Mouse (Mus musculus) spleen, postnatal 36 days (tissue): ENCODE data around the gene Dapk3.
A peak's percentile ranks its signal among the peaks of the same experiment; 100 is the strongest.
"Not testable (repeated sequence)": the region's sequence is repeated elsewhere in the genome, so short reads cannot be mapped to it uniquely, and the experiment has no call there.

Experiments
- DNase-seq, 2 experiments: peaks; one replicate each; pipeline ENCODE4 v3.0.0; 2022; ENCODE audit warnings: low spot score in 2 of 2, mixed read lengths in 1 of 2

Gene Dapk3

DNA sequence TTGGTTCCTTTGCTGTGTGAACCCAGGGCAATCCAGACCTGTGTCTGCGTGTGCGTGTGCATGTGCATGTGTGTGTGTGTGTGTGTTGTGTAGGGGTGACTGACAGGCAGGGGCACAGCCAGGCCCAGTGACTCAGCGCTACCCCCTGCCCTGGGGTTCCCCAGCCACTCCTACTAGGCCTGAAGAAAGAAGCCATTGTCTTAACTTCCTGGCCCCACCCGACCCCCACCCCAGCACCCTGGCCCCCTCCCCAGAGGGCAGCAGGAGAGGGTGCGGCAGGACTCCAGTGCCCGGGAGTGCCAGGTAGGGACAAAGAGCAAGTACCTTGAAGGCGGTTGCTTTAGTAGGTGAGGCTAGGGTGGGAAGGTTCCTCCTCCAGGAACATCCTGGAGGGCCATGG is 37.0 kb upstream of the Dapk3 start:
- no peak for DNase-seq

DNA sequence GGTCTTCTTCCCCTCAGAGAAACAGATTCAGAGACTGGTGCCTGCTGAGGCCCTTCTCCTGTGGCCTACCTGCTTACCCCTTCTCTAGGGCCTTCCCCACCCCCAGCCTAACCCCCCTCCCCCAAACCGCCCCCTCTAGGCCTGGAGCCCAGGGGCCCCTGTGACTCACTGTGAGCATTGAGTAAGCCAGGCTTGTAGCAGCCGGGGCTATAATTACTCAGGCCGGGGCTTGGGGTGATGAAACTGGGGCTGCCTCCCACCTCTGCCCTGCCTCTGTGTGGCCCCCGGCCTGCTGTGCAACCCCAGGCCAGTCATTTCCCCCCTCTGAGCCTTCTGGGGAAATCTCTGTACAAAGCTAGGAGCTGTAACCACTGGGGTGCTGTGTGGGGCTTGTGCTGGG is 36.5 kb upstream of the Dapk3 start:
- no peak for DNase-seq

DNA sequence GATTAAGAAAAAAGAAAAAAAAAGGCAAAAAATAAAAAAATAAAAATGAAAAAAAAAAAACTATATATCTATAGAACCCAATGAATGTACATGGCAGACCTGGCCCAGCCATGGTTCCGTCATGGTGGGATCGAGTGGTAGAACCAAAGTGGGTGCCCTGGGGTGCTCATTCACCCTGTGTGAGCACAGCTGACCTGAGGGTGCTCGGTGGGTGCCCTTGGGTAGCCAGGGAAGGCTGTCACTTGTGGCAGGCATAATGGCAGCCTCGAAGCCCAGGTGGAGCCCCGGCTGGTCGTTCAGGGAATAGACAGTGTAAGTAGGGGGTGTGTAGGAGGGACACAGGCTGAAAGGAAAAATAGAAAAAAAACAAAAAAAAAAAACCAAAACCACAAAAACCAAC is 31.5 kb upstream of the Dapk3 start:
- DNase-seq, result no peak

DNA sequence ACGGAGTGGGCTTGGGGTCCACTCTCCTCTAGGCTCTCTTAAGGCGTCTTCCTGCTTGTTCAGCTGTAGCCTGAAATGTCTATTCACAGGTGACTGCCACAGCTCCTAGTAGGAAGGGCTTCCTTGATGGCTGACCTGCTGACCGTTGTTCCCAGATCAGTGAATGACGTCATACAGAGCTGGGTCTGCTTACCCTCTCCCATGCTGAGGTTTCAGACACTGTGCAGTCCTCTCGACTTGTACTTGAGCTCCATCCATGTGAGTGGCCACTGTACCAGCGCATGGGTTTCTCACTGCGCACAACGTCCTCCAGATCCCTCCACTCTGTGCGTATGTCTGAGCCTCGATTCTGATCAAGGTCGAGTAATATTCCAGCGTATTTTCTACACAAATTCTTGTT is 30.2 kb upstream of the Dapk3 start:
- DNase-seq, result no peak

DNA sequence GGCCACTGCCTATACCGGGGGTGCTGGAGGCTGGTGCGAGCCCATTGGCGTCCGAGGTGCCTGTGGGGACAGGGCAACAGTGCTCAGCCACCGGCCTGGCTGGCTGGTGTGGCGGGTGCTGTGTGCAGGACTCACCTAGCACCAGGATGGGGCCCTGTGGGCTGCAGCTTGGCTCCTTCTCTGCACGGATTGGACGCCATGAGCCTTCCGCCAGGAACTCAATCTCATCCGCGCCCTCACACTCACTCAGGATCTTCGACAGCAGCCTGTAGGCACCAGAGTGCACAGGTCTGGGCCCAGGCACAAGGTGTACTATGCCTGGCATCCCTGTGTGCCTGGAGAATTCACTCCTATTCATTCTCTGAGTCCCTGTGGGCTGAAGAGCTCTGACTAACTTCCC is 28.5 kb upstream of the Dapk3 start:
- DNase-seq, result no peak

DNA sequence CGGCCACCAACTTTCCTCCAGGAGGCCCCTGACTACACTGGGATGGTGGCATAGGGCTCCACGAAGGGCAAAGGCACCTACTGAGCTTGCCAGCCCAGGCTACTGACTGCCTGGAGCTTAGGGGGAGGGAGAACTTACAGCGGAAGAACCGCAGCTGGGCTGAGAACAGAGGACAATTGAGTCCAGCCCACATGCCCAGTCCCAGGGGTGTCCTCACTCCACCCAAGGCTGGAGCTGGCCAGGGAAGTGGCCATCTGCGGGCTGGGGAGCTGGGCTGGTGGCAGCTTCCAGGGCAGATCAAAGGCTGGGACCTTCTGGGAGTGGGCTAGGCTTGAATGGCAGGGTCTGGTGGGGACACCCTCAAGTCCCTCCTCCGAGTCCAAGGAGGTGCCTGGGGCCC is 28.1 kb upstream of the Dapk3 start:
- no peak for DNase-seq

DNA sequence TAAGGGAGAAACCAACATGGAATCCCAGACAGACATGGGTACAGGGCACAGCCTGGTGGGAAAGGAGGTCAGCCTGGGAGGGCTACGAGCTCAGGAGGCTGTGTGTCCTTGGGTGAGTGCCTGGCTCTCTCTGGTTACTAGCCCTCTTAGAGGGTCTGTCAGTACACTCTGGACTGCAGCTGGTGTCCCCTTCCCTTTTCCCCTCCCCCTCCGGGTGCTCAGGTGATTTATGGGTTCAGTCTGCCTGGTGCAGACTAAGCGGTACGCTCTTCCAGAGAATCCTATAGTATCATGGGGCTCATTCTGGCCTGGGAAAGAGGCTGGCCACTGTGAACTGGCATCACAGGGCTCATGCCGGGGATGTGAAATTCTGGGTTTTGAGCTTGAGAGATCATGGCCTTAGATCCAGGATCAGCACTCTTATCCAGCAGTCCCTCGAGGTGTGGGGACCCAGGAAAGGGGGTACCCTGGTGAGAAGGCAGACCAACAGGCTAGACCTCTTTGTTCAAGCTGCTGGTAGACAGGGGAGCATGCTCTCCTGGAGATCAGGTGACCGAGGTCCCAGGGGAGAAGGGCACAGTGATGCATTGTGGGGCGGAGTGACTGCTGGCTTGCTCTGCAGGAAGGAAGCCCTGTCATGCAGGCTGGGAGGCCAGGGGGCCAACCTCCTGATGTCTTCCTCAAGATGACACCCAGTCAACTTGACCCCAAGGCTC is 21.0 kb upstream of the Dapk3 start:
- DNase-seq, result peak; percentile 92 to 93

DNA sequence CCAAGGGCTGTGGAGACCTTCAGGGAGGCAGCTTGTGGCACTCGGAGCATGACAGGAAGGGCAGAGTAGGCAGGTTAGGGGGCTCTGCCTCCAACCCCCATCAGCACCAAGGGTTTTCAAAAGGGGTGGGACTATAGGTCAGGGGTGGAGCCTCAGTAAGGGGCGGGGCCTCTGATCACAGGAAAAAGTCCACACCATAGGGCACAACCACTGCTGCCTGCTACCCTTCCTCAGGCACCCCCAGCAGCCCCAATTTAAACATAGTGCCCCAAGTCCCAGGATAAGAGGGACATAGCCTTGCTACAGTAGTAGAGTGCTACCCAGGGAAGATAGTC is 20.5 kb upstream of the Dapk3 start:
- DNase-seq, result no peak

DNA sequence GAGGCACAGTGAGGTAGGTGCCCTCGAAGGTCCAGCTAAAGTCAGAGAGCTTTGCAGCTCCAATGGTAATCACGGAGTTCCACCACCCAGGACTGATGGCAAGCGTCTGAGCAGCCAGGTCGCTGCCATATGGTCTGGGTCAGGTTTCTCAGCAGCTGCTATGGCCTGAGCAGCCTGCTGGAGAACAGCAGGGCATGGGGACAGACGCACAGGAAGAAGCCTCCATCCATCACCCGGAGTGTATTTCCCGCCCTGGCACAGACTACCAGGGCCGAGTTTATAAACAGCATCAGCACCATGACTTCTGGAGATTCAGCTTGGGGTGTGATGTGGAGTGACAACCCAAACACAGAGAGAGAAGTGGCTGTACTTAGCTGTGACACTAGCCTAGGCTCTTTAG is 17.7 kb upstream of the Dapk3 start:
- no peak for DNase-seq

DNA sequence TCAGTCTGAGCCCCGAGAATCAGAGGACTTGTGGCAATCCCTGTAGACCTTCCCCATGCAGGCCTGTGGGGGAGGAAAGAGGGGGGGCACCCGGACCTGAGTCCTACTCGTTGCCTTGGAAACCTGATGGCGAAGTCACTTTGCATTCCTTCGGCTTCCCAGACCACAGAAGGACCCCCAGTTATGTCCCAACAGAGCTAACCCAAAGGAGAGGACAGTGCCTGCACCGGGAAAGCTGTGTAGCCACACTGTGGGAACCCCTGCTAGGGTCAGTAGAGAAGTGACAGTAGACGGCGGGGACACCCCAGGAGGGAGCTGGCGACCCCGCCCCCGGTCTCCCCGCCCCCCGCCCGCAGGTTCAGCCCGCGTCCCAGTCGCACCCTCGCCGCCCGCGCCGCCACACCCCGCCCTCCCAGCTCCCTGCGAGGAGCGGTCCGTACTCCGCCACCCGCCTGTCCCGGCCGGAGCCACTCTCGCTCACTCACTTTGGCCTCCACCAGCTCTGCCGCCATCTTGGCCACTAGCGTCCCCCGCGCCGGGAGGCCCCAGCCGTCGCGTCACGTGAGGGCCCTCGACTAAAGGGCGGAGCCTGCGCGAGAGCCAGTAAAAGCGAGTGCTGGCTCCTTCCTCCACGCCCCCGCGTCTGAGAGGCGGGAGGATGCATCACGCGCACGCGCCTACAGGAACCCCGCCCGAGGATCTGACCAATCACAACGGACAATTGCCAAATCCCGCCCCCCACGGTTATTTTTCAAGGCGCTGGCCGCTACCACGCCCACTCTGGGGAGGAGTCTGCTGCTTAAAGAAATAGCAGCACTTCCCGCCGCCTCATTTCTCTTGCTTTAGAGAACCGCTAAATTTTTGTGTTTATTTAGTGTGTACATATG is 15.4 kb upstream of the Dapk3 start, which contains the start of gene Pias4:
Gene Pias4, minus strand, starts transcription at position 724 of the 887 bp plus-strand sequence.
- peak; percentile 100 for DNase-seq

DNA sequence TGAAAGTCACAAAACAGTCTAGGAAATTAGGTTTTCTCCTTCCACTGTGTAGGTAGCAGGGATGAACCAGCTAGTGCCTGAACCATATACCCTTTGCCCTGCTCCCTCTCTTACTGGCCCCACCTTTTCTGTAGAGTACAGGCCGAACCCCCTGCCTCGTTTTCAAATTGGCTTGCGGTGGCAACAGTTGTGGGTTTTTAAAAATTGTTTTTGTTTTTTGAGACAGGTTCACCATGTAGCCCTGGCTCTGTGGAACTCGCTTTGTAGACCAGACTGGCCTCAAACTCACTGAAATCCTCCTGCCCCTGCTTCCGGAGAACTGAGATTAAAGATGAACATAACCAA is 14.7 kb upstream of the Dapk3 start:
- no peak for DNase-seq

DNA sequence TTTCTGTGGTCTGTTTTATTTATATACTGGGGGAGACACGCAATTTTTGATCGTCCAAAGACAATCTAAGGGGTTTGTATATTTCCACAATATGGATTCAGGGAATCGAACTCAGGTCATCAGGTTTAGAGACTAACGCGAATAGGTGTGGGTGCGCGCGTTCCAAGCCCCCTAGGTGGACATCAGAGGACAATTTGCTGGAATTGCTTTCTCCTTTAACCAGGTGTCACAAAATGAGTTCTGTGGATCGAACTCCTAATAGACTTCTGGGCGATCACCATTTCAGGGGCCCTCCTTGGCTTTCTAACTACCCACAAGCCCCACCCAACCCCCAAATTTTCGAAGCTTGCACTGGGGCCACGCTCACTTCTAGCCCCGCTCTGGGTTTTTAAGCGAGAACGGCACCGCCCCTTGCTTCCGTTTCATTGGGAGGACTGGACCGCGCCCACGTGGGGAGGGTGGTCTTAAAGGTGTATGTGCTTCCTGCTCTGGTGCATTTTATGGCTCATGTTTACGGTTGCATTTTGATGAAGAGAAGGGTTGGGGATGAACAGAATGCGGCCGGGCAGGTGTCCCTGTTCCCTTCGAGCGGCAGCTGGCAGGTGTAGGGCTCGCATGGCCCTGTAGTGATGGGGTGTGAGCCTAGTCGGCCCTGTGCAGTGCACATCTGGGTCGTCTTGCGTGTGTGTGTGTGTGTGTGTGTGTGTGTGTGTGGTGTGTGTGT is 14.1 kb upstream of the Dapk3 start:
- peak; percentile 94 to 96 for DNase-seq

DNA sequence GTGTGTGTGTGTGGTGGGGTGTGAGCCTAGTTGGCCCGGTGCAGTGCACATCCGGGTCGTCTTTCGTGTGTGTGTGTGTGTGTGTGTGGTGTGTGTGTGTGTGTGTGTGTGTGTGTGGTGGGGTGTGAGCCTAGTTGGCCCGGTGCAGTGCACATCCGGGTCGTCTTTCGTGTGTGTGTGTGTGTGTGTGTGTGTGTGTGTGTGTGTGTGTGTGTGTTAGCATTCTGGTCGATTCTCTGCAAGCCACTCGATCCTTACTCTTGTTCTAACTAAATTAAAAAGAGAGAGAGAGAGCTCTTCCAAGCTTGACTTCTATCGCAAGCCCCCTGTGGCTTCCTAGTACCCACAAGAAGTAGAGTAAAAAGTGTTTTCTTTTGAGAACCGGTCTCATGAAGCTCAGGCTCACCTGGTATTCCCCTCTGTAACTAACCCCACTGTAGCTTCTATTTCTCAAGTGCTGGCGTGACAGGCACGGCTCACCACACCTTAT is 13.3 kb upstream of the Dapk3 start:
- peak; percentile 56 to 71 for DNase-seq

DNA sequence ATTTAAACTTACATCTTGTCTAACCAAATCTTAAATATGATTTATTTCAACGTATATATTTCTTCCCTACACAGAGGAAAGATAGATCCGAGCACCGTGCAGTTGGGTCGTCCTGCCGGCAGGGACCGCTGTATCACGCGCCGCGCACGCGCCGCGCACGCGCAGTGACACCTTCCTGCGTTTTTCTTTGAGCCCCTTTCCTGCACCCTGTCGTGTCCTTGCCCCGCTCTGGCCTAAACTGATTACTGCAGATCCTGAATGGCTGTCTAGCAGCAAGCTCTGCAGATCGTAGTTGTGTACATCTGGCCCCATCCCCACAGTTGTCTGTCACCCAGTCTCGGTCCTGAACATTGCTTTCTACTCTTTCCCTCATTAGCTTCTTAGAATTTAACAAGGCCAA is 9.7 kb upstream of the Dapk3 start:
- peak; percentile 76 to 84 for DNase-seq

DNA sequence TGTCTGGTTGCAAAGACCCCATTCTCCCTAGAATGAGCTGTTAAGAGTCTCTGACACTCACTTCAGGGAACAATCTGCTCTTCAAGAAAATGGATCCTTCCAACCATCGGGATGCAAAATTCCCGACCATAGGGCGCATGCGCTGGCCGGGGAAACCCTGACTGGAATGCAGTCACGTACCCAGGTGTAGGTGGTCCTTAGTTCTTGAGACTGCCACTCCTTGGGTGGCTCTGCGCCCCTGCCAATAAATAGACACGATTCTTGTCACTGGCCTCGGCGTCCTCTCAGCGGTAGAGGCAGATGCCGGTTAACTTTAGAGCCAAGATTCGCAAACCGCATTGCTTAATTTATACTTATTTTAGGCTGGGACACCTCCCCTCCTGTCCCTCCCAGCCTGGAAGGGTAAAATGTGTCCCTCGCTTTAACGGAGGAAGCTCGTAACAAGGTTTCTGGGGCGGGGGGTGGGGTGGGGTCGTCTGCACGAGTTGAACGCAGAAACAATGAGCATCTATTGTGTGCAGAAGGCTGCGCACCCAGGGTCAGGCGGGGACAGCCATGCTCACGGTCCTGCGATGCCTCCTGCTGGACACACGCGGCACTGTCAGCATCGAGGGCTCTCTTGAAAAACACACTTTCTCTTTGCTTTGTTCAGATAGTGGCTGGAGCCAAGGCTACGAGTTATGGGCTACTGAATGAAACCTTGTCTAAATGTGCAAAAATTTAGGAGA is 8.0 kb upstream of the Dapk3 start:
- peak; percentile 85 to 89 for DNase-seq

DNA sequence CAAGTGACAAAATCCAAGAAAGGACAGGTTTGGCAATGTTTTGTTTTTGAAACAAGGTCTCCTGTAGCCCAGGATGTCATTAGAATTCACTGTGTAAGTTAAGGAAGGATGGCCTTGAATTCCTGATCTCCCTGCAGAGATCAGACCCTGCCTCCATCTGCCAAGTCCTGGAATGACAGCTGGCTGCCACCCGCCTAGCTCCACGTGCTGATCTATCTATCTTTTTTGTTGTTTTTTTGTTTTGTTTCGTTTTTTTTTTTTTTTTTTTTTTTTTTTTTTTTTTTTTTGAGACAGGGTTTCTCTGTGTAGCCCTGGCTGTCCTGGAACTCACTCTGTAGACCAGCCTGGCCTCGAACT is 7.5 kb upstream of the Dapk3 start:
- DNase-seq, result not testable (repeated sequence)

DNA sequence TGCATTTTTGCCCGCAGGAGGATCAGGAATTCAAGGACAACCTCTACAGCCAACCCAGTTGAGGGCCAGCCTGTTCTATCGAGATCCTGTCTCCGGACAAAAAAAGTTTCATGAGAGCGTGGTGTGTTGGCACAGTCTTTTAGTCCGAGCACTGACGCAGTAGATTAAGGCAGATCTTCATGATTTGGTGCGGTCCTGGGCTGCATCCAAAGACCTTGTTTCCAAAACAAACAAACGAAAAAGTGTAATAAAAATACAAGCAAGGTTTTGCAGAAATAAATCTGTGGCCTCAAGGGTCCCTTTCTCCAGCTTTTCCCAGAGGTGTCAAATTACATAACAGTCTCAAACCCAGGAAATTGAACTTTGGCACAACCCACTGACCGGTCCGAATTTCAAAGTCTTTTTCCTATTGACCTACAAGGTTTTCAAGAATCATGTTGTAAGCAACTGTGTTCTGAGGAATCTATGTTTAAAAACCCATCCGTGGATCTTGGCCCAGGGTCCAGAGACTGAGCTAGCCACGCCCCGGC is 6.8 kb upstream of the Dapk3 start:
- DNase-seq, result no peak

DNA sequence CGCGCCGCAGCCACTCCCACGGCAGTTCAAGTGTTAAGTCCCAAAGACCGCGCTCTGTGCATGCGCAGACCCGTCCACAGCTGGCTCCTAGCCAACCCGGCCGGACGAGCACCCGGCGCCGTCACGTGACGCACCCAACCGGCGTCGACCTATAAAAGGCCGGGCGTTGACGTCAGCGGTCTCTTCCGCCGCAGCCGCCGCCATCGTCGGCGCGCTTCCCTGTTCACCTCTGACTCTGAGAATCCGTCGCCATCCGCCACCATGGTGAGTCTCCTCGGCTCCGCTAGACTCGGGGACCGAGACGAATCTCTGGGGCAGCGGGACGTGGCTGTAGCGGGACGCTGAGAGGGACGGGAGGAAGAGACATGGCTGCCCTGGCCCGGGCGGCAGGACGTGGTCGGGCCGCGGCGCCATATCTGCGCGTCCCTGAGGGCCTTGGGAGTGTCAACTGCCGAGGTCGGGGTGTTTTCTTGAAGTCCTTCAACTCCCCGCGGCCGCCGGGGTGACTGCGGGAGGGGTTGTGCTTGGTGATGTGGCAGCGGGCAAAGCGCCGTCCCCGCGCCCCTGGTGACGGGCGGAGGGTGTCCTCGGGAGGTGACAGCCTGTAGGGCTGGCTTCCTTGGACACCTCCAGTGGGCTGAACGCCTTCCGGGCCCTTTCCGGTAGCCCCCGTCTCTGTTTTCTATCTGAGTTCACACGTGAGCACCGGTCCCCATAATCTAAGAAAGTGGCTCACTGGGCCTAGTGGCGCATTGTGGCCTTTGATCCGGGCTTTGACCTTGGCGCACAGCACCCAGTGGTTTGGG is 6.1 kb upstream of the Dapk3 start, which contains the start of gene Eef2:
Gene Eef2, plus strand, starts transcription at position 166 of the 806 bp plus-strand sequence.
- peak; percentile 97 to 98 for DNase-seq

DNA sequence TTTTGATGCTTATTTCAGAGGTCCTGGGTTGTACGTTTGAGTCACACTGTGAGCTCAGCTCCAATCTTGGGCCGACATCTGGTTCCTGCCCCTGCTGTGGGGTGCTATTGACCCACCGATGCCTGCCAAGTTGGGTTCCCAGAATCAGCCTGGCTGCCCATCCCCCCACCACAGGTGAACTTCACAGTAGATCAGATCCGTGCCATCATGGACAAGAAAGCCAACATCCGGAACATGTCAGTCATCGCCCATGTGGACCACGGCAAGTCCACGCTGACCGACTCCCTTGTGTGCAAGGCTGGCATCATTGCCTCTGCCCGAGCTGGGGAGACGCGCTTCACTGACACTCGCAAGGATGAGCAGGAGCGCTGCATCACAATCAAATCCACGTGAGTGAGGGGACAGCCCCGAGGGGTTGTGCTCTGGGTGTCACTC is 5.3 kb upstream of the Dapk3 start:
- DNase-seq, result no peak

DNA sequence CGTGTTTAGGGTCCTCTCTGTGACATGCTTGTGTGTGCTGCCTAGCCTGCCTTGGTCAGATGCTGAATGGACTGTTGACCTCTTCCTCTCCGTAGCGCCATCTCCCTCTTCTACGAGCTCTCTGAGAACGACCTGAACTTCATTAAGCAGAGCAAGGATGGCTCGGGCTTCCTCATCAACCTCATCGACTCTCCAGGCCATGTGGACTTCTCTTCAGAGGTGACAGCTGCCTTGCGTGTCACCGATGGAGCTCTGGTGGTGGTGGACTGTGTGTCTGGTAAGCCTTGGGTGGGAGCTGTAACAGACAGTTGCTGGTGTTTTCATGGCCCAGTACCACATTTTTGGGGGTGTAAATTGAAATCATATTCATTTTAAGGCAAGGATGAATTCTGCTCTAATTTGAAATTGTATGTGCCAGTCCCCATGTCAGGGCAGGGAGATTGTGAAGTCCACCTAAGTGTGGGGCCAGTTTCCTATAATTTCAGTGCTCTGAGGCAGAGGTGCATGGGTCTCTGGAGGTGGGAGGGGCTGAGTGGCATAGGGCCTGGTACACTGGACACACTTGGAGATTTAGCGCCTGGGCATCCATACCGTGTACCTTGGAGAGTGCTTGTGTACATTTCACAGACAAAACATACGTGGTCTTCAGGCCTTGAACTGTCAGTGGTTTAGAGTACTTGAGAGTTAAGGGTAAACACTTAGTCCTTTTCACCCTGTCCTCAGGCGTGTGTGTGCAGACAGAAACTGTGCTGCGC is 4.7 kb upstream of the Dapk3 start:
- DNase-seq, result peak in 1 of 2 experiments; percentile 60
